Mouse (Mus musculus) liver, embryonic 16.5 days (tissue): ENCODE measurements around the gene Rpl3. TPM values are rescaled to one million over a fixed set of nuclear protein-coding genes. Genes with fewer than 3 reads are reported as not detected.
"Not testable (repeated sequence)": the region's sequence is repeated elsewhere in the genome, so short reads cannot be mapped to it uniquely, and the experiment has no call there.

ENCODE experiments used
- ATAC-seq: fragments of 200-750 bp; cut with Nextera tagmentation; 2 replicates; pipeline ENCODE4 v1.8.0; 2017; ENCODE audit warnings: low read depth, mild to moderate bottlenecking, moderate number of reproducible peaks, moderate library complexity
- H3K27ac ChIP-seq: fragments of 300-500 bp; sonication (generic); 2 replicates; pipeline ENCODE4 v1.5.1; 2014; ENCODE audit warnings: mild to moderate bottlenecking, low read length
- H3K27me3 ChIP-seq: fragments of 300-500 bp; sonication (generic); 2 replicates; pipeline ENCODE4 v1.6.1; 2014; ENCODE audit warnings: low read depth, low read length, mixed read lengths; ENCODE audit not compliant: control insufficient read depth, insufficient read depth
- H3K36me3 ChIP-seq: fragments of 300-500 bp; sonication (generic); 2 replicates; pipeline ENCODE4 v1.6.1; 2014; ENCODE audit warnings: mild to moderate bottlenecking; ENCODE audit not compliant: control insufficient read depth, insufficient read depth
- H3K4me1 ChIP-seq: fragments of 300-500 bp; sonication (generic); 2 replicates; pipeline ENCODE4 v1.6.1; 2014; ENCODE audit warnings: low read depth, low read length, mixed read lengths; ENCODE audit not compliant: control insufficient read depth
- H3K4me2 ChIP-seq: fragments of 300-500 bp; sonication (generic); 2 replicates; pipeline ENCODE4 v1.6.1; 2014; ENCODE audit warnings: low read depth, low read length, mixed read lengths
- H3K4me3 ChIP-seq: fragments of 300-500 bp; sonication (generic); 2 replicates; pipeline ENCODE4 v1.5.1; 2014; ENCODE audit warnings: low read depth, mild to moderate bottlenecking, low read length
- H3K9ac ChIP-seq: fragments of 300-500 bp; sonication (generic); 2 replicates; pipeline ENCODE4 v1.6.1; 2014; ENCODE audit warnings: low read depth, low read length
- H3K9me3 ChIP-seq: fragments of 300-500 bp; sonication (generic); replicated peaks from 2 replicates; pipeline ENCODE4 v1.6.1; 2016; ENCODE audit warnings: low read length; ENCODE audit not compliant: control insufficient read depth
- WGBS: fragments of 180-500 bp; shearing (Covaris S2); extraction: QIAGEN DNeasy Blood & Tissue Kit; methylation state at CpG from one replicate; pipeline ENCODE4 v1.1.7; 2014; ENCODE audit not compliant: insufficient replicate concordance; 5-methylcytosine and 5-hydroxymethylcytosine counted together
- polyA plus RNA-seq: library from polyadenylated mRNA; unstranded; fragments of >200 nt; fragmentation: Nextera tagmentation; extraction: Ambion mirVana; gene quantifications from 2 replicates; pipeline ENCODE4 v1.2.1, GENCODE M21; 2015

The Rpl3 gene
- polyA plus RNA-seq, 1 experiment from 2014 or later = 481 TPM

- Histone ChIP-seq H3K36me3 (peaks cover 5% of the 10 kb centered on the region; the same call in 1 of the 2 replicates), H3K9ac (peak within 1 kb of the TSS; percentile 91), H3K27me3 (no peaks in the 10 kb centered on the region), H3K9me3 (no peaks in the 10 kb centered on the region), H3K4me2 (peak within 1 kb of the TSS; percentile 93), H3K4me1 (peaks cover 72% of the 10 kb centered on the region), H3K4me3 (peak within 1 kb of the TSS; percentile 87), H3K27ac (peak within 1 kb of the TSS; percentile 98)
- peak; percentile 82 for ATAC-seq
- WGBS = under 1% methylated on average over 59 of the region's 59 CpGs
These were observed 41.4 kb upstream of the Rpl3 start, which contains the start of gene Tab1 for GRCm38 (mm10) chr15:80132993-80133586. Gene Tab1, plus strand, starts transcription at chr15:80133127.

- peaks cover 66% of the 10 kb centered on the region for H3K4me1 ChIP-seq
- peak overlapping the region; percentile 93 for H3K4me2 ChIP-seq
- peak overlapping the region; percentile 91 for H3K9ac ChIP-seq
- 76% methylated on average over 9 of the region's 9 CpGs for WGBS
- no peaks in the 10 kb centered on the region for H3K27me3 ChIP-seq
- no peaks in the 10 kb centered on the region for H3K9me3 ChIP-seq
- peak overlapping the region; percentile 98 for H3K27ac ChIP-seq
- H3K36me3 ChIP-seq = peaks cover 5% of the 10 kb centered on the region; the same call in 1 of the 2 replicates
- no peak for ATAC-seq
- H3K4me3 ChIP-seq = peak overlapping the region; percentile 87
These were observed 40.8 kb upstream of the Rpl3 start for GRCm38 (mm10) chr15:80132452-80132851.

GRCm38 (mm10) chr15:80131421-80131820, 39.8 kb upstream of the Rpl3 start:
- no peaks in the 10 kb centered on the region for H3K9me3 ChIP-seq
- 44% methylated on average over 6 of the region's 6 CpGs for WGBS
- no peaks in the 10 kb centered on the region for H3K27me3 ChIP-seq
- peak overlapping the region; percentile 35; the same call in 1 of the 2 replicates for H3K9ac ChIP-seq
- ATAC-seq = no peak
- no peaks in the 10 kb centered on the region for H3K36me3 ChIP-seq
- H3K4me2 ChIP-seq = no peak overlapping the region
- H3K4me3 ChIP-seq = no peak overlapping the region
- H3K4me1 ChIP-seq = peaks cover 63% of the 10 kb centered on the region
- H3K27ac ChIP-seq = peak overlapping the region; percentile 95

GRCm38 (mm10) chr15:80130689-80131088, 39.0 kb upstream of the Rpl3 start:
- H3K27ac ChIP-seq = peak overlapping the region; percentile 95
- peak overlapping the region; percentile 53 for H3K4me2 ChIP-seq
- no peaks in the 10 kb centered on the region for H3K36me3 ChIP-seq
- WGBS = 22% methylated on average over 5 of the region's 5 CpGs
- ATAC-seq = peak; percentile 75
- peak overlapping the region; percentile 62 for H3K9ac ChIP-seq
- H3K4me3 ChIP-seq = peak overlapping the region; percentile 5; the same call in 1 of the 2 replicates
- no peaks in the 10 kb centered on the region for H3K9me3 ChIP-seq
- peaks cover 56% of the 10 kb centered on the region for H3K4me1 ChIP-seq
- H3K27me3 ChIP-seq = no peaks in the 10 kb centered on the region

- no peaks in the 10 kb centered on the region for H3K36me3 ChIP-seq
- H3K4me1 ChIP-seq = peaks cover 53% of the 10 kb centered on the region
- H3K9me3 ChIP-seq = no peaks in the 10 kb centered on the region
- no peak overlapping the region for H3K9ac ChIP-seq
- H3K27ac ChIP-seq = peak overlapping the region; percentile 95
- WGBS = 38% methylated on average over 6 of the region's 6 CpGs
- no peaks in the 10 kb centered on the region for H3K27me3 ChIP-seq
- peak overlapping the region; percentile 53; the same call in 1 of the 2 replicates for H3K4me2 ChIP-seq
- H3K4me3 ChIP-seq = no peak overlapping the region
- no peak for ATAC-seq
These were observed 38.3 kb upstream of the Rpl3 start for GRCm38 (mm10) chr15:80129982-80130381.

GRCm38 (mm10) chr15:80127191-80127590, 35.5 kb upstream of the Rpl3 start:
- no peak overlapping the region for H3K4me3 ChIP-seq
- no peak overlapping the region for H3K9ac ChIP-seq
- H3K9me3 ChIP-seq = no peaks in the 10 kb centered on the region
- no peak for ATAC-seq
- peaks cover 34% of the 10 kb centered on the region for H3K4me1 ChIP-seq
- 21% methylated on average over 1 of the region's 1 CpGs for WGBS
- no peak overlapping the region for H3K4me2 ChIP-seq
- H3K27ac ChIP-seq = no peak overlapping the region
- H3K27me3 ChIP-seq = no peaks in the 10 kb centered on the region
- H3K36me3 ChIP-seq = no peaks in the 10 kb centered on the region

GRCm38 (mm10) chr15:80124651-80125050, 33.0 kb upstream of the Rpl3 start:
- Histone ChIP-seq H3K4me3 (no peak overlapping the region), H3K9ac (no peak overlapping the region), H3K36me3 (no peaks in the 10 kb centered on the region), H3K27me3 (no peaks in the 10 kb centered on the region), H3K4me2 (no peak overlapping the region), H3K9me3 (no peaks in the 10 kb centered on the region), H3K4me1 (peaks cover 12% of the 10 kb centered on the region), H3K27ac (no peak overlapping the region)
- 66% methylated on average over 4 of the region's 4 CpGs for WGBS
- ATAC-seq = no peak

GRCm38 (mm10) chr15:80122431-80122830, 30.8 kb upstream of the Rpl3 start:
- H3K4me3 ChIP-seq, H3K4me1 ChIP-seq, H3K4me2 ChIP-seq, H3K27ac ChIP-seq, H3K27me3 ChIP-seq, H3K9ac ChIP-seq, ATAC-seq, H3K36me3 ChIP-seq, H3K9me3 ChIP-seq: not testable (repeated sequence)
- 82% methylated on average over 6 of the region's 6 CpGs for WGBS

GRCm38 (mm10) chr15:80121721-80122325, 30.2 kb upstream of the Rpl3 start:
- H3K36me3 ChIP-seq = no peaks in the 10 kb centered on the region
- no peaks in the 10 kb centered on the region; the same call in 1 of the 2 replicates for H3K4me1 ChIP-seq
- ATAC-seq = no peak
- H3K4me2 ChIP-seq = no peak overlapping the region
- no peaks in the 10 kb centered on the region for H3K9me3 ChIP-seq
- H3K27ac ChIP-seq = no peak overlapping the region
- no peak overlapping the region for H3K4me3 ChIP-seq
- H3K27me3 ChIP-seq = no peaks in the 10 kb centered on the region
- no peak overlapping the region for H3K9ac ChIP-seq
- WGBS = 84% methylated on average over 9 of the region's 9 CpGs
